Mouse (Mus musculus): ENCODE data around the gene Vmn1r85. TPM values are rescaled to one million over a fixed set of nuclear protein-coding genes. Genes with fewer than 3 reads are reported as not detected.

The Vmn1r85 gene
- polyA plus RNA-seq, 1 experiment from 2014 or later: not detected

- Histone ChIP-seq H3K4me1 (ENCODE audit: control insufficient read depth, insufficient read depth, low read length) (peaks cover 17% of the 10 kb centered on the region), H3K36me3 (ENCODE audit: control insufficient read depth, insufficient read depth, low read length) (peaks cover 47% of the 10 kb centered on the region), H3K4me2 (replicated peaks; ENCODE audit: low read depth, low read length) (peak overlapping the region; percentile 81), H3K27ac (ENCODE audit: low read depth, low read length) (peak overlapping the region; percentile 93; the same call in 1 of the 2 replicates), H3K9ac (ENCODE audit: low read depth, low read length) (0 out of 2 replicates have a peak overlapping the region, but pooled peaks have one; percentile 76), H3K27me3 (ENCODE audit: control insufficient read depth, insufficient read depth, low read length) (no peaks in the 10 kb centered on the region), H3K4me3 (ENCODE audit: low read length) (peak overlapping the region; percentile 55; the same call in 1 of the 2 replicates), H3K9me3 (ENCODE audit: control insufficient read depth, low read length) (no peaks in the 10 kb centered on the region)
- WGBS: 88% methylated on average over 17 of the region's 17 CpGs
- ATAC-seq (ENCODE audit: low FRiP score, low TSS enrichment): no peak; the same call in 1 of the 2 replicates
Observed at GRCm38 (mm10) chr7:13035211-13035855, 59.6 kb downstream of the Vmn1r85 start.

GRCm38 (mm10) chr7:13034148-13034977 lies 60.6 kb downstream of the Vmn1r85 start, which contains the start of gene Chmp2a:
TSS of gene Chmp2a (minus strand) at chr7:13034807.
- peak; percentile 73 for ATAC-seq (ENCODE audit: low FRiP score, low TSS enrichment)
- H3K4me2 ChIP-seq (replicated peaks; ENCODE audit: low read depth, low read length): peak within 1 kb of the TSS; percentile 81
- peak within 1 kb of the TSS; percentile 93 for H3K27ac ChIP-seq (ENCODE audit: low read depth, low read length)
- H3K4me3 ChIP-seq (ENCODE audit: low read length): peak within 1 kb of the TSS; percentile 55
- H3K27me3 ChIP-seq (ENCODE audit: control insufficient read depth, insufficient read depth, low read length): no peaks in the 10 kb centered on the region
- H3K4me1 ChIP-seq (ENCODE audit: control insufficient read depth, insufficient read depth, low read length): peaks cover 17% of the 10 kb centered on the region
- peaks cover 57% of the 10 kb centered on the region for H3K36me3 ChIP-seq (ENCODE audit: control insufficient read depth, insufficient read depth, low read length)
- H3K9me3 ChIP-seq (ENCODE audit: control insufficient read depth, low read length): no peaks in the 10 kb centered on the region
- WGBS: 0% methylated on average over 45 of the region's 45 CpGs
- H3K9ac ChIP-seq (ENCODE audit: low read depth, low read length): peak within 1 kb of the TSS; percentile 76

GRCm38 (mm10) chr7:13033451-13034147 lies 61.4 kb downstream of the Vmn1r85 start:
- Histone ChIP-seq H3K36me3 (ENCODE audit: control insufficient read depth, insufficient read depth, low read length) (peaks cover 65% of the 10 kb centered on the region), H3K9ac (ENCODE audit: low read depth, low read length) (peak overlapping the region; percentile 76), H3K4me2 (replicated peaks; ENCODE audit: low read depth, low read length) (peak overlapping the region; percentile 81), H3K9me3 (ENCODE audit: control insufficient read depth, low read length) (no peaks in the 10 kb centered on the region), H3K27me3 (ENCODE audit: control insufficient read depth, insufficient read depth, low read length) (no peaks in the 10 kb centered on the region), H3K27ac (ENCODE audit: low read depth, low read length) (peak overlapping the region; percentile 93; the same call in 1 of the 2 replicates), H3K4me3 (ENCODE audit: low read length) (peak overlapping the region; percentile 55), H3K4me1 (ENCODE audit: control insufficient read depth, insufficient read depth, low read length) (peaks cover 14% of the 10 kb centered on the region)
- 37% methylated on average over 13 of the region's 13 CpGs for WGBS
- ATAC-seq (ENCODE audit: low FRiP score, low TSS enrichment): no peak

Other genes with a start within 250 kb of the Vmn1r85 start
- 4.0 and 4.5 TPM in 2 replicates for gene Zfp128, start 214.0 kb downstream of the Vmn1r85 start, polyA plus RNA-seq (2014; fragmentation: Nextera tagmentation; extraction: Ambion mirVana)
- 17.7 and 22.1 TPM in 2 replicates for gene Zscan22, start 197.4 kb downstream of the Vmn1r85 start, polyA plus RNA-seq (2014; fragmentation: Nextera tagmentation; extraction: Ambion mirVana)
- 1,360 and 1,560 TPM in 2 replicates for gene Rps5, start 172.9 kb downstream of the Vmn1r85 start, polyA plus RNA-seq (2014; fragmentation: Nextera tagmentation; extraction: Ambion mirVana)
- 0.47 and 0.76 TPM in 2 replicates for gene Rnf225, start 167.8 kb downstream of the Vmn1r85 start, polyA plus RNA-seq (2014; fragmentation: Nextera tagmentation; extraction: Ambion mirVana)
- gene Zfp324, start 129.3 kb downstream of the Vmn1r85 start, polyA plus RNA-seq (2014; fragmentation: Nextera tagmentation; extraction: Ambion mirVana): 6.9 and 9.3 TPM in 2 replicates
- 6.2 and 10.7 TPM in 2 replicates for gene Zfp446, start 117.3 kb downstream of the Vmn1r85 start, polyA plus RNA-seq (2014; fragmentation: Nextera tagmentation; extraction: Ambion mirVana)
- gene Slc27a5, start 97.0 kb downstream of the Vmn1r85 start, polyA plus RNA-seq (2014; fragmentation: Nextera tagmentation; extraction: Ambion mirVana): not detected in 2 replicates
- gene Trim28, start 96.1 kb downstream of the Vmn1r85 start, polyA plus RNA-seq (2014; fragmentation: Nextera tagmentation; extraction: Ambion mirVana): 433 and 514 TPM in 2 replicates
- gene Zbtb45, start 85.1 kb downstream of the Vmn1r85 start, polyA plus RNA-seq (2014; fragmentation: Nextera tagmentation; extraction: Ambion mirVana): 19.8 and 29.6 TPM in 2 replicates
- 148 and 165 TPM in 2 replicates for gene Chmp2a, start 60.4 kb downstream of the Vmn1r85 start, polyA plus RNA-seq (2014; fragmentation: Nextera tagmentation; extraction: Ambion mirVana)
- 156 and 199 TPM in 2 replicates for gene Ube2m, start 56.9 kb downstream of the Vmn1r85 start, polyA plus RNA-seq (2014; fragmentation: Nextera tagmentation; extraction: Ambion mirVana)
- 2.4 and 3.2 TPM in 2 replicates for gene Mzf1, start 40.4 kb downstream of the Vmn1r85 start, polyA plus RNA-seq (2014; fragmentation: Nextera tagmentation; extraction: Ambion mirVana)
- gene Vmn1r86, start 24.7 kb upstream of the Vmn1r85 start, polyA plus RNA-seq (2014; fragmentation: Nextera tagmentation; extraction: Ambion mirVana): not detected in 2 replicates
- not detected in 2 replicates for gene Vmn1r87, start 45.0 kb upstream of the Vmn1r85 start, polyA plus RNA-seq (2014; fragmentation: Nextera tagmentation; extraction: Ambion mirVana)
- not detected in 2 replicates for gene Vmn1r88, start 64.4 kb upstream of the Vmn1r85 start, polyA plus RNA-seq (2014; fragmentation: Nextera tagmentation; extraction: Ambion mirVana)
- gene Vmn1r89, start 117.8 kb upstream of the Vmn1r85 start, polyA plus RNA-seq (2014; fragmentation: Nextera tagmentation; extraction: Ambion mirVana): not detected in 2 replicates
- 120 and 129 TPM in 2 replicates for gene Lig1, start 182.1 kb upstream of the Vmn1r85 start, polyA plus RNA-seq (2014; fragmentation: Nextera tagmentation; extraction: Ambion mirVana)
- 3.6 and 10.3 TPM in 2 replicates for gene Zswim9, start 183.5 kb upstream of the Vmn1r85 start, polyA plus RNA-seq (2014; fragmentation: Nextera tagmentation; extraction: Ambion mirVana)
- gene Pla2g4c, start 229.5 kb upstream of the Vmn1r85 start, polyA plus RNA-seq (2014; fragmentation: Nextera tagmentation; extraction: Ambion mirVana): 1.2 TPM in 2 replicates